Mouse (Mus musculus): ENCODE measurements around the gene Pih1d1.

Gene Pih1d1

DNA sequence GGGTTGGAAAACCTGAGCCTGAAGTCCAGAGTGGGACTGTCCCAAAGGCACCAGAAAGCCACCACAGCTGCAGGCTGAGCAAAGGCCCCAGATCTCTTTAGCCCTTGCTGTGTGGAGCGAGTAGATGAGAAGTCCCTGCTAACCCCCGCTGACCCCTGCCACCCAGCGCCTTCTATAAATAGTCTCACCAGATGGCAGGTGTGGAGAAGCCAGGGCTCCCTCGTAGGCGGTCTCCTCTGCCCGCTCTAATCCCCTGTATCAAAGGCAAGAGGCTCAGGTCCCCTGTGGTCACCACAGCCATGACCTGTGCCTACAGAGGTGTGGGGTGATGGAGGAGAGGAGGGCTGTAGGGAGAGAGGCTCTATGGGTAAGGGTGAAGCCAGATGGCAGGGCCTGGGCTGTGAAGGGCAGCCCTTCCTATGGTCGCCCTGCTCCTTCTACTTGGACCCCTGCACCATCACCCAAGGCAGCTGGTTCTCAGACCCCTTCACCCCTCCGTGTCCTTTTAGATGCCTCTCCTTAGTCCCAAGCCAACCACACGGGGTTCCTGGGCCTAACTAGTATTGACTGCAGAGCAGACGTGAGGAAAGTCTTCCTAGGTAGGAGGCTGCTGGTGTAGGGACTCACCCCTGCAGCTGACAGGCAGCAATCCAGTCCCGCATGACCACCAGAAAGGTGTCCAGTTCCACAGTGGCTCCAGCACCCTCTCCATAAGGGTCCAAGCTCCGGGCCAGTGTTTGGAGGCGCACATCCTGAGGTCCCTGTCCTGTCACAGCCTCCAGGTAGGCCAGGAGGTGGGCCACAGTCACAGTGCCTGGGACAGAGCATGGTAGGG, 41.5 kb downstream of the Pih1d1 start:
- peak; percentile 51 for DNase-seq

DNA sequence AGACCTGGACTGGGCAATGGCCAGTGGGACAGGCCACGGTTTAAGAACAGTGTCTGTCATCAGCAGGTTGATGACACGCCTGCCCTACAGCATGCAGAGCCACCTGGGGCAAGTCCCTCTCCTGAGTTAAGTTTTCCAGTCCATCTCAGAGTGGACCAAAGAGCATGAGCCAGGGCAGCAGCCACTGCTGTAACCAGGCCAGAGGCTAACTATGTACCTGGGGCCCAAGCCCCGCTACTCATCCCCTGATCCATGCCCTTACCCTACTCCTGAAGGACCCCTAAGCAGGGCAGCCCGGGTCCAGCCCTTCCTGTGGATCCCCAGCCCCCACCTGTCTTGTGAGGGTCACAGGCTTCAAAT, 42.1 kb downstream of the Pih1d1 start:
- DNase-seq: peak; percentile 39

DNA sequence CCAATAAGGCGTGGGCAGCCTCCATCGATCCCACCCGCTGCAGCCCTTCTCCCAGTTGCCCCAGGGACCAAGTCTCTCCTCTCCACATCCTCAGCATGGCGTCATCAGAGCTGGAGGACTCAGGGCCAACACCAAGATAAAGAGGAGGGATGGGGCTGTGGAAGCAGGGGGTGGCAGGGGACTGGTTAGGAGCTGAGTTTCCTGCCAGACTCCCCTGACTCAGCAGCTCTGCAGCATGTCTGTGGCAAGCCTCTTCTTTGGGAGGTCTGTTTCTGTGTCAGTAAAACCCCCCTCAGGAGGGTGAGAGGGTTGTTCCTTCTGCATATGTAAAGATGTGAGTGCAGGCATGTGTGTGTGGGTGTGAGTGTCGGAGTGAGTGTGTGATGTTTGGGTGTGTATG, 42.9 kb downstream of the Pih1d1 start:
- peak; percentile 27 for DNase-seq

DNA sequence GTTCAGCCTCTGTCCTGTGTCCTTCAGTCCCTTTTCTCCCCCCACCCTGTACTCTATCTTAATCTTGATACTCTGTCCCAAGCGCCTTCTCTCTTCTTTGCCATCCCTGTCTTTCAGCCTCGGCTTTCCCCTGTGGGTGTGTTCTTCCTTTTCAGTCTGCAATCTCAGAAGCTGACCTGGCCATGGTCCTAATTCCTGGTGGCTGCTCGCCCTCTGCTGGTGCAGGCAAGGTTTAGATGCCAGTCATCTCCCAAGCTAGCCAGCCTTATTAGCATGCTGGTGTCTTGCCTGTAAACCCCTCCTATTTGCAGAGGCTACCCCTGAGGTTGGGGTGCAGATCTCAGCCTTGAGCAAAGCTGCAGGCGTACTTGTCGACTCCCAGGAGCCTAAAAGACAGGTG, 44.3 kb downstream of the Pih1d1 start:
- peak; percentile 91 for DNase-seq

DNA sequence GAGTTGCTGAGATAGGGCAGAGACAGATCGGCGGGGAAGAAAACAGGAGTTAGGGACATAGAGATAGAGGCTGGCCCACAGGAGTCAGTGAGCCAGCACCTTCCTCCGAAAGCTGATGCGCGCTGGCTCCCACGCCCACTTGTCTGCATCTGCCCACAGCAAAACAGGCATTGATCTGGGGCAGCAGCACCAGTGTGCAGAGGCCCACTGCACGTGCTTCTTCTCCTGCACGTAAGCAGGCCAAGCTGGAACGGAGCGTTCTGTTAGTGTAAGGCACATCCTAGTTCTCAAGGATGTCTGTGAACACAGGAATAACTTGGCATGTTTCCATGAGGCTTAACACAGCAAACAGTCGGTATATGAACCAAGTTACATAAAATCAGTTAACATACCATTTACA, 44.9 kb downstream of the Pih1d1 start:
- DNase-seq: no peak

DNA sequence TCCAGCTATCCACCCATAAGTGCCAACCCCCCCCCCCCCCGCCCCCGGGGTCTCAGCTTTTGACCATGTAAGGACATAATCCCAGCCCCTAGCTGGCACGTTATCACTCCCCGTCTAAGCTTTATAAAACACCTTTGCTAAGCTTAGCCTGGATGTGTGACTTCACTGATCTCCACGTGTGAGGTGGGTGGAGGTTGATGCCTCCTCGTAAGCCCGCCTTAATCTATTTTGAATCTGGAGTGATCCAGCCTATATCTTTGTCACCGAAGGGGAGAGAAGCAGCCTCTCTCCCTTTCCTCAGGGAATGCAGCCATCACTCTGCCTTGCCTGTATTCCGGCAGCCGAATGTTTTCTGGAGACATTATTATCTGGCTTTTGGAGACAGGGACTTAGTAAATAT, 48.6 kb downstream of the Pih1d1 start:
- no peak for DNase-seq

DNA sequence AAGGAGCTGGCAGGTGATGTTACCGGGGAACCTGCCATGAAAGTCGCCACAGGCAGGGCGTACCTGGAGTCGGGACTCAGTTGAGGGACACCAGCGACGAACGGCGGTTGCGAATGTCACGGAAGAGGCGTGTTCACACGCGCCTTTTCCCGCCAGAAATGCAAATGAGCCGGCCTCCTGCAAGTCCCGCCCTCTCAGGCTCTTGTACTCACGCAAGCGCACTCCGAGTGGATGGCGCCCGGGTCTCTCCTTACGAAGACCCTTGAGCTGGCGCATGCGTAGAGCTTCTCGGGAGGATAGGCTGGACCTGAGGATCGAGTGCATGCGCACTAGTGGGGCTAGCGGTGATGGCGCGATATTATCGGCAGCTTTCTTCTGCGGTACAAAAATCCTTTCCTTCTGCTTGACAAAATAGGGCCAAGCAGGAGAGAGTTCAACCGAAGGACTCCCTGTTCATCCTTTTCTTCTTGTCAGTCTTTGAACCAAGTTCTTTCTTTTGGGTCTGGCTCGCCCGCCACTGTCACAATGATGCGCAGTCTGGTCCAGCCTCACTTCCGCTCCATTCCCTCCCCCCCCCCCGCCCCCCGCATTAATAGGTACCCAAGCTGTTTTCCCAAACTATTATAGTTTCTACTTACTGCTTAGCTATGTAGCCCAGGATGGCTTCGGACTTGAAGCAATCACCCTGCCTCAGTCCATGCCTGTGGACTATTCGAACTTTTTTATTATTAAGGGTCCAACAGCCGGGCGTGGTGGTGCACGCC, 50.5 kb downstream of the Pih1d1 start, which contains the start of gene Ccdc155:
TSS of gene Ccdc155 (minus strand) at position 513 of the 764 bp plus-strand sequence.
- DNase-seq: peak; percentile 90

DNA sequence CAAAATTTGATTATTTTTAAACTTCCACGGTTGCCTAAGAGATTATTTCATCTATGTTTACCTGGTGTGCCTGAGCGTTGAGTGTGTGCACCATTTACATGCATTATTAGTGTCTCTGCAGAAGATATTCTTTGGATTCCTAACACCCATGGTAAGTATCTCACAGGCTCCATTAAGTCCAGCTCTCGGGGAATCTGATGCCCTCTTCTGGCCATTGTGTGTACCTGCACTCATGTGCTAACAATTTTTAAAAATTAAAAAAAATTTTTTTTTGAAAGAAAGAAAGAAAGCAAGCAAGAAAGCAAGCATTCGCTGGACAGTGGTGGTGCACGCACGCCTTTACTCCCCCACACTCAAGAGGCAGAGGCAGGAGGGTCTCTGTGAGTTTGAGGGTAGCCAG, 54.2 kb downstream of the Pih1d1 start:
- DNase-seq: no peak

Measured in cerebellum, adult 8-10 months (tissue).